Mouse (Mus musculus): ENCODE data around the gene Snta1. TPM values are rescaled to one million over a fixed set of nuclear protein-coding genes. Genes with fewer than 3 reads are reported as not detected.

Snta1 gene
- polyA plus RNA-seq, 1 experiment: 33.7 TPM

DNA sequence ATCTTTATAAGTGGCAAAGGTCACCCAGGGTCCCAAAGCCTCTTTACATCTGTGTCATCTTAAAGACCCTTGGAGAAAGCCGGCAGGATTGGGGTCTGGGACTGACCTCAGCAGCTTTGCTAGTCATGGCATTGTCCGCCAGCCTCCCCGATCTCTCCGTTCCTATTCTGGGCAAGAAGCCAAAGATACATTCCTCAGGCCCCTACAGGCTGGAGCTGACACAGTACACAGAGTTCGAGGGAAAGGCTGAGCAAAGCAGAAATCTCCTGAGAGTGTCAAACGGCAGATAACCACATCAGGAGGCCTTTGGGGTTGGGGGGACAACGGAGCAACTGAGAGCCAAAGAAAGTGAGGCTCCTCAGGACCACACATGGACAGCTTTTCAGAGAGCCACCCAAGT is 5.1 kb downstream of the Snta1 start:
- Histone ChIP-seq H3K27me3 (ENCODE audit: control insufficient read depth, insufficient read depth, low read length) (no peaks in the 10 kb centered on the region), H3K4me3 (replicated peaks; ENCODE audit: insufficient read depth, low read depth, low read length) (no peak overlapping the region), H3K4me1 (ENCODE audit: control insufficient read depth, insufficient read depth, low read length) (no peaks in the 10 kb centered on the region), H3K27ac (ENCODE audit: insufficient read depth, low read length) (0 out of 2 replicates have a peak overlapping the region, but pooled peaks have one; percentile 13)
- TF ChIP-seq CTCF (IDR thresholded peaks at IDR 0.05; ENCODE audit: borderline replicate concordance, insufficient read depth, low read depth, low read length): no peak
- no peak for TF ChIP-seq POLR2A (IDR thresholded peaks at IDR 0.05; ENCODE audit: borderline replicate concordance, insufficient read depth, low read length)
- WGBS: 9% methylated on average over 7 of the region's 7 CpGs
- peak in 1 of 2 experiments; percentile 35 for DNase-seq

DNA sequence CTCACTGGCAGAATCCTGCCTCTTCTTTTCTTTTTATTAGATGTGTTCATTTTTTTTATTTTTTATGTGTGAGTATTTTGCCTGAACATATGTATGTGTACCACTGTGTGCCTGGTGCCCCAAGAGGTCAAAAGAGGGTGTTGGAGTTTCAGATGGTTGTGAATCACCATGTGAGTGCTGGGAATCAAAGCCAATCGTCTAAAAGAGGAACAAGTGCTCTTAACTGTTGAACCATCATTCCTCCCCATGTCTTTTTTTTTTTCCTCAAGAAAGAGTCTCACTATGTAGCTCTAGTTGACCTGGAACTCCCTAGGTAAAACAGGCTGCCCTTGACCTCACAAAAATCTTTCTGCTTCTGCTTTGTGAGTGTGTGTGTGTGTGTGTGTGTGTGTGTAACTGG is 5.9 kb downstream of the Snta1 start:
- Histone ChIP-seq H3K27ac (ENCODE audit: insufficient read depth, low read length) (no peak overlapping the region), H3K4me1 (ENCODE audit: control insufficient read depth, insufficient read depth, low read length) (no peaks in the 10 kb centered on the region), H3K27me3 (ENCODE audit: control insufficient read depth, insufficient read depth, low read length) (no peaks in the 10 kb centered on the region), H3K4me3 (replicated peaks; ENCODE audit: insufficient read depth, low read depth, low read length) (no peak overlapping the region)
- TF ChIP-seq POLR2A (IDR thresholded peaks at IDR 0.05; ENCODE audit: borderline replicate concordance, insufficient read depth, low read length): no peak
- no peak for TF ChIP-seq CTCF (IDR thresholded peaks at IDR 0.05; ENCODE audit: borderline replicate concordance, insufficient read depth, low read depth, low read length)
- 62% methylated on average over 1 of the region's 1 CpGs for WGBS
- no peak for DNase-seq

DNA sequence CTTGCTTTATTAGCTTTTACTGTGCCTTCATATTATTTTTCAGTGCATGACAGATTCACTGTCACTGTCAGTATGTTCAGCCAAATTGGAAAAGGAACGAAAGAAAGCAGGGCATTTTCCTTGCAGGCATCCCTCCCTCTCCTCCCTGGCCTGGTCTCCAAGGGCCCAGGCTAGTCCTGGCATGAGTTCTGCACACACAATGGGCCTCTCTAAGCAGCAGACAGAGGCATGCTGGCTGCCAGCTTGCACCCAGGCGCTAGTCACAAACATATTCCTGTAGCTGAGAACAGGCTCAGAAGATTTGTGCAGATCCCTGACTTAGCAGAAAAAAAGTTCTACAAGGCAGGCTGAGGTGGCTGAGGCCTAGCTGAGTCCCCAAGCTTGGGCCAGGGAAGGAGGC is 8.6 kb downstream of the Snta1 start:
- Histone ChIP-seq H3K27ac (ENCODE audit: insufficient read depth, low read length) (no peak overlapping the region), H3K4me1 (ENCODE audit: control insufficient read depth, insufficient read depth, low read length) (no peaks in the 10 kb centered on the region; the same call in 1 of the 2 replicates), H3K4me3 (replicated peaks; ENCODE audit: insufficient read depth, low read depth, low read length) (no peak overlapping the region), H3K27me3 (ENCODE audit: control insufficient read depth, insufficient read depth, low read length) (no peaks in the 10 kb centered on the region)
- no peak for TF ChIP-seq POLR2A (IDR thresholded peaks at IDR 0.05; ENCODE audit: borderline replicate concordance, insufficient read depth, low read length)
- DNase-seq: peak in 1 of 2 experiments; percentile 50
- WGBS: 48% methylated on average over 2 of the region's 2 CpGs

DNA sequence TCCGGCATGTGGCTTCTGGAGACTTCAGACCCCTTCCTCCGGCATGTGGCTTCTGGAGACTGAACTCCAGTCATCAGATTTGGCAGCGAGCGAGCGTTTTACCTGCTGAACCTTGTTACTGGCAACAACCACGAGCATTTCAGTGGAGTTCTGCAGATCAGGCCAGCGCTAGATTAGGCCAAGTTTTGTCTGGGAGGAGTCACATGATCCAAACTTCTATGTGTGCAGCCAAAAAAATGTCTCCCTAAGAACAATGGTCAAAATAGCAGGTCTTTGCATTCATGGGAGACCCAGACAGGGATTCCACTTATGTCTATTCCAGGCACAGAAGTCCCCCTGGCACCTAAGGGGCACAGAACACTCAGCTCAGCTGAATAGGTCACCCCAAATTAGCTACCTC is 9.6 kb downstream of the Snta1 start:
- WGBS: 70% methylated on average over 7 of the region's 7 CpGs

DNA sequence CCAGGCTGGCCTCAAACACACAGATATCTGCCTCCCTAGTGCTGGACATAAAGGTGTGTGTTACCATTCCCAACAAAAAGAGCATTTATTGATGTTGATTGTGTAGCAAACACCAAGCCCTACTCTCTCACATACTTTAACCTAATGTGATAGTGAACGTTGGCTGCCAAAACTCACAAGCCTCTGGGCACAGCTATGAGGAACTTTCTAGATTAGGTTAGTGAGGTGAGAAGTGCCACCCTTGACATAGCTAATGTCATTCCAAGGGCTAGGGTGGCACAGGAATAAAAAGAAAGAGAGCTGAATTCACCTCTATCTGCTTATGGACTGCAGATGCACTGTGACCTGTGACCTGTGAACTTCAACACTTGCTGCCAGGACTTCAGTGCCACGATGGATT is 11.4 kb downstream of the Snta1 start:
- WGBS: 84% methylated on average over 2 of the region's 2 CpGs
- TF ChIP-seq POLR2A (IDR thresholded peaks at IDR 0.05; ENCODE audit: borderline replicate concordance, insufficient read depth, low read length): no peak
- no peak for TF ChIP-seq CTCF (IDR thresholded peaks at IDR 0.05; ENCODE audit: borderline replicate concordance, insufficient read depth, low read depth, low read length)
- H3K27ac ChIP-seq (ENCODE audit: insufficient read depth, low read length): no peak overlapping the region
- H3K4me3 ChIP-seq (replicated peaks; ENCODE audit: insufficient read depth, low read depth, low read length): no peak overlapping the region
- H3K4me1 ChIP-seq (ENCODE audit: control insufficient read depth, insufficient read depth, low read length): no peaks in the 10 kb centered on the region; the same call in 1 of the 2 replicates
- DNase-seq: no peak
- H3K27me3 ChIP-seq (ENCODE audit: control insufficient read depth, insufficient read depth, low read length): no peaks in the 10 kb centered on the region

More for the DNA sequence above, 9.6 kb downstream of the Snta1 start:
- H3K4me1 ChIP-seq (ENCODE audit: control insufficient read depth, insufficient read depth, low read length): no peaks in the 10 kb centered on the region; the same call in 1 of the 2 replicates
- H3K4me3 ChIP-seq (replicated peaks; ENCODE audit: insufficient read depth, low read depth, low read length): no peak overlapping the region
- H3K27me3 ChIP-seq (ENCODE audit: control insufficient read depth, insufficient read depth, low read length): no peaks in the 10 kb centered on the region
- TF ChIP-seq POLR2A (IDR thresholded peaks at IDR 0.05; ENCODE audit: borderline replicate concordance, insufficient read depth, low read length) (no peak), CTCF (IDR thresholded peaks at IDR 0.05; ENCODE audit: borderline replicate concordance, insufficient read depth, low read depth, low read length) (no peak)
- H3K27ac ChIP-seq (ENCODE audit: insufficient read depth, low read length): no peak overlapping the region
- DNase-seq: no peak

DNA sequence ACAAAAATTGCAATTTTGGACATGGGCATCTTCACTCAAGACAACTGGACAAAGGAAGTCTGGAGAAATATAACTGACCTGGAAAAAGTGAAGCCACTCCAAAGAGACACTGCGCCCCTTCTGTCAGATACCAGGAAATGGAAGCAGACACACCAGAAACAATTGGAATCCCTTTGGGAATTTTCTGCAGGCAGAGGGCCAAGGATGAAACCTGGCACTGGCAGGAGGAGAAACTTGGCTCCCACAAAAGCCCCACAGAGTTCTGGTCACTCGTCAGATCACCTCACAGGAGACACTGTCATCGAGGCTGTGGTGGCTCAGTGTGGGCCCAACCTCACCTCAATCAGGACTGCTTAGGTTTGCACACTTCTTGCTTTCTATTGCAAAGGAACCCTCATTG is 13.3 kb downstream of the Snta1 start:
- Histone ChIP-seq H3K4me3 (replicated peaks; ENCODE audit: insufficient read depth, low read depth, low read length) (no peak overlapping the region), H3K27me3 (ENCODE audit: control insufficient read depth, insufficient read depth, low read length) (no peaks in the 10 kb centered on the region), H3K4me1 (ENCODE audit: control insufficient read depth, insufficient read depth, low read length) (peaks cover 3% of the 10 kb centered on the region), H3K27ac (ENCODE audit: insufficient read depth, low read length) (no peak overlapping the region)
- WGBS: 2% methylated on average over 3 of the region's 3 CpGs
- no peak for TF ChIP-seq POLR2A (IDR thresholded peaks at IDR 0.05; ENCODE audit: borderline replicate concordance, insufficient read depth, low read length)
- no peak for TF ChIP-seq CTCF (IDR thresholded peaks at IDR 0.05; ENCODE audit: borderline replicate concordance, insufficient read depth, low read depth, low read length)
- peak; percentile 59 to 71 for DNase-seq

DNA sequence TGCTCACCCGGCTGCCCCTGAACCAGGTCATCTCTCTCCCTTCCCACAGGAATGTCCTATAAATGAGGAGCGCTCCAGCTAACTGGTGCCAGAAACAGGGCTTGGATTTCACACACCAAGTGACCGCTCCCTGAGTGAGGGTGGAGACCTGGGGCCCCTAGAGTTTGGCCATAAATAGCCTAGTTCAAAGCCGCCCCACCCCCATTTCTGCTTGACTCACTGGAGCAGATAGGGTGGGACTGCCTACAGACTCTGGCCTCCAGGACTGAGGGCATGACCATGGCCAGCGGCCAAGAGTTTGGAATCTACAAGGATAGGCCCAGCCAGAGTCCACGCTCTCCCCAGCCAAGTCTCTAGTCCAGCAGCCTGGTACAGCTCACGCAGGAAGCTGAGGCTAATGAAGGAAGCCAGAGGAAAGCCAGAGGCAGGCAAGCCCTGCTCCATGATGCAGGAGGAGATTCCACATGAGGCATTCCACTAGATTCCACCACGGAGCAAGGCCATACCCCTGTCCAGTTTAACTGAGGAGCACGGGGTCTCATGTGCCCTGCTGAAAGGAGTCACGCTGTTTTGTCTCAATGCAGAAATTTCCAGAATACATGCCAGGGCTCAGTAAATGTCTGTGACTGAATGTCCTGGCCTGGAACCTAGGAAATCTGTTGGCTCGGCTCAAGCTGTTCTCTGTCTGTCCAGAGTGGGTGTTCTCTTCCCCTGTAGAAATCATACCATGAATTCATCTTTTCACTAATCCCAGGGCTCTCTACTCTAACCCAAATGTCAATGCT is 17.5 kb downstream of the Snta1 start:
- TF ChIP-seq CTCF (IDR thresholded peaks at IDR 0.05; ENCODE audit: borderline replicate concordance, insufficient read depth, low read depth, low read length): no peak
- no peak for TF ChIP-seq POLR2A (IDR thresholded peaks at IDR 0.05; ENCODE audit: borderline replicate concordance, insufficient read depth, low read length)
- WGBS: 33% methylated on average over 11 of the region's 11 CpGs
- Histone ChIP-seq H3K4me3 (replicated peaks; ENCODE audit: insufficient read depth, low read depth, low read length) (no peak overlapping the region), H3K27me3 (ENCODE audit: control insufficient read depth, insufficient read depth, low read length) (no peaks in the 10 kb centered on the region), H3K27ac (ENCODE audit: insufficient read depth, low read length) (0 out of 2 replicates have a peak overlapping the region, but pooled peaks have one; percentile 2), H3K4me1 (ENCODE audit: control insufficient read depth, insufficient read depth, low read length) (peaks cover 3% of the 10 kb centered on the region)
- peak; percentile 44 to 62 for DNase-seq

DNA sequence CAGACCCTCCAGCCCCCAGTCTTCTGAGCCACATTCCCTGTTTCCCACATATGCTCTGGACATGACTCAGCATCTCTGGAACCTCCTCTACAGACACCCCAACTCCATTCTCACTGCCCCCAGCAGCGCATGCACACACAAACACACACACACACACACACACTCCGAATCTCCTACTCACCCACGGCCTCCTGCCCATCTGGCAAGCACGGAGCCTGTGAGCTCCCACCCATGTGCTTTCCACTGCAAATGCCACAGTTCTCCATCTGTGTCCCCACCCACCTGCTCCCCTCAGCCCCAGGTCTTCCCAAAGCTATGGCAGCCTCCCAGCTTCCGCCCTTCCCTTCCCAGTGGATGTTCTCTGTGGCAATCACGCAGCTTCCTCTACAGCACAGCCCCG is 28.8 kb downstream of the Snta1 start:
- 37% methylated on average over 7 of the region's 7 CpGs for WGBS
- no peak overlapping the region for H3K4me3 ChIP-seq (replicated peaks; ENCODE audit: insufficient read depth, low read depth, low read length)
- H3K27me3 ChIP-seq (ENCODE audit: control insufficient read depth, insufficient read depth, low read length): no peaks in the 10 kb centered on the region
- H3K4me1 ChIP-seq (ENCODE audit: control insufficient read depth, insufficient read depth, low read length): no peaks in the 10 kb centered on the region
- TF ChIP-seq CTCF (IDR thresholded peaks at IDR 0.05; ENCODE audit: borderline replicate concordance, insufficient read depth, low read depth, low read length): no peak
- no peak for DNase-seq
- H3K27ac ChIP-seq (ENCODE audit: insufficient read depth, low read length): no peak overlapping the region
